Mouse (Mus musculus) intestine, embryonic 14.5 days (tissue): ENCODE data around the gene B3galnt1. TPM values are rescaled to one million over a fixed set of nuclear protein-coding genes. Genes with fewer than 3 reads are reported as not detected.

Experiments used
- polyA plus RNA-seq: library from polyadenylated mRNA; unstranded; fragments of >200 nt; fragmentation: Nextera tagmentation; extraction: Ambion mirVana; gene quantifications from 2 replicates; pipeline ENCODE4 v1.2.1, GENCODE M21; 2014

The B3galnt1 gene
- polyA plus RNA-seq, 1 experiment from 2014 or later, result 36.5 TPM

Other genes with a start within 250 kb of the B3galnt1 start
- 159 and 175 TPM in 2 replicates for gene Nmd3, start 123.0 kb upstream of the B3galnt1 start, polyA plus RNA-seq